Mouse (Mus musculus): ENCODE data around the gene B3galnt1.

- TF ChIP-seq CTCF (IDR thresholded peaks at IDR 0.05; ENCODE audit: borderline replicate concordance, control insufficient read depth, extremely low read depth, insufficient read depth, low read length, poor library complexity): no peak
- TF ChIP-seq POLR2A (IDR thresholded peaks at IDR 0.05; ENCODE audit: control insufficient read depth, extremely low read depth, insufficient read depth, low read length, poor library complexity): no peak
Measured at GRCm38 (mm10) chr3:69578791-69579190, 20.0 kb downstream of the B3galnt1 start.

All from thymus, adult 2 months (tissue).